Mouse (Mus musculus) fibroblast of lung, adult 2 months (primary cell): Measurements from ENCODE around the gene Bicral.
A peak's percentile ranks its signal among the peaks of the same experiment; 100 is the strongest.

Source experiments
- DNase-seq: peaks from one replicate; pipeline ENCODE4 v3.0.0-alpha.2; 2011; ENCODE audit warnings: low read depth

Gene Bicral

GRCm38 (mm10) chr17:46857903-46858748 is at the start of gene Bicral:
TSS of gene Bicral (minus strand) at chr17:46858482.
- no peak for DNase-seq

- peak; percentile 47 for DNase-seq
These were observed 45.7 kb upstream of the Bicral start for GRCm38 (mm10) chr17:46903876-46904490.

- no peak for DNase-seq
These were observed 42.7 kb upstream of the Bicral start for GRCm38 (mm10) chr17:46900941-46901340.

GRCm38 (mm10) chr17:46897221-46897950 is 39.1 kb upstream of the Bicral start:
- no peak for DNase-seq

GRCm38 (mm10) chr17:46895426-46895825 is 37.1 kb upstream of the Bicral start:
- no peak for DNase-seq

GRCm38 (mm10) chr17:46890843-46891594 is 32.7 kb upstream of the Bicral start:
- no peak for DNase-seq

GRCm38 (mm10) chr17:46890116-46890815 is 32.0 kb upstream of the Bicral start, which contains the start of gene Tbcc:
TSS of gene Tbcc (plus strand) at chr17:46890684.
- peak; percentile 92 for DNase-seq

- DNase-seq: peak; percentile 57
These were observed 31.3 kb upstream of the Bicral start for GRCm38 (mm10) chr17:46889450-46890084.

- DNase-seq: peak; percentile 35
These were observed 30.4 kb upstream of the Bicral start for GRCm38 (mm10) chr17:46888511-46889212.

GRCm38 (mm10) chr17:46885910-46886643 is 27.8 kb upstream of the Bicral start:
- no peak for DNase-seq

- no peak for DNase-seq
These were observed 27.1 kb upstream of the Bicral start for GRCm38 (mm10) chr17:46885218-46885909.

GRCm38 (mm10) chr17:46884766-46885165 is 26.5 kb upstream of the Bicral start:
- DNase-seq: no peak

GRCm38 (mm10) chr17:46883107-46883506 is 24.8 kb upstream of the Bicral start:
- no peak for DNase-seq

GRCm38 (mm10) chr17:46881728-46882127 is 23.4 kb upstream of the Bicral start:
- DNase-seq: no peak

GRCm38 (mm10) chr17:46880322-46880721 is 22.0 kb upstream of the Bicral start:
- DNase-seq: no peak

- no peak for DNase-seq
These were observed 21.6 kb upstream of the Bicral start for GRCm38 (mm10) chr17:46879841-46880311.

GRCm38 (mm10) chr17:46877061-46877460 is 18.8 kb upstream of the Bicral start:
- DNase-seq: no peak

GRCm38 (mm10) chr17:46876371-46876950 is 18.2 kb upstream of the Bicral start:
- peak; percentile 73 for DNase-seq
